Mouse (Mus musculus): ENCODE data around the gene E2f8. TPM values are rescaled to one million over a fixed set of nuclear protein-coding genes. Genes with fewer than 3 reads are reported as not detected.

Gene E2f8
- polyA plus RNA-seq, 1 experiment: 0.28 TPM

GRCm38 (mm10) chr7:48821654-48822053, 59.7 kb downstream of the E2f8 start:
- Histone ChIP-seq H3K27ac (ENCODE audit: insufficient read depth, low read depth, low read length) (no peak overlapping the region), H3K36me3 (ENCODE audit: control insufficient read depth, insufficient read depth, low read length) (peaks cover 17% of the 10 kb centered on the region), H3K4me3 (ENCODE audit: insufficient read depth, low read depth, low read length) (no peak overlapping the region), H3K4me1 (ENCODE audit: control insufficient read depth, insufficient read depth, low read length) (no peaks in the 10 kb centered on the region), H3K27me3 (replicated peaks; ENCODE audit: control insufficient read depth, insufficient read depth, low read length) (no peaks in the 10 kb centered on the region)
- no peak for DNase-seq
- 88% methylated on average over 5 of the region's 5 CpGs for WGBS
- TF ChIP-seq POLR2A (IDR thresholded peaks at IDR 0.05; ENCODE audit: low read depth, low read length) (no peak), CTCF (conservative IDR thresholded peaks at IDR 0.05; ENCODE audit: insufficient read depth, insufficient read length, low read depth, low read length) (no peak)

Other genes with a start within 250 kb of the E2f8 start
- not detected in 2 replicates for gene Mrgprb3, start 237.8 kb downstream of the E2f8 start, polyA plus RNA-seq (2012; rRNA removed)
- gene Zdhhc13, start 92.6 kb downstream of the E2f8 start, polyA plus RNA-seq (2012; rRNA removed): 7.8 and 9.6 TPM in 2 replicates
- 5.1 TPM in 1 of 2 replicates, not detected in the other for gene Csrp3, start 33.6 kb downstream of the E2f8 start, polyA plus RNA-seq (2012; rRNA removed)
- 18.3 and 18.4 TPM in 2 replicates for gene Nav2, start 27.1 kb upstream of the E2f8 start, polyA plus RNA-seq (2012; rRNA removed)